Mouse (Mus musculus) erythroblast, embryonic 14.5 days (primary cell): ENCODE data around the gene Fntb.

Source experiments
- GATA1 ChIP-seq: IDR thresholded peaks from 2 replicates; pipeline ENCODE4 v1.6.1; 2012; ENCODE audit warnings: low read length, inconsistent platforms, mixed read lengths
- TAL1 ChIP-seq: IDR thresholded peaks from 3 replicates; pipeline ENCODE4 v1.6.1; 2012; ENCODE audit warnings: low read length, inconsistent platforms, mixed read lengths

DNA sequence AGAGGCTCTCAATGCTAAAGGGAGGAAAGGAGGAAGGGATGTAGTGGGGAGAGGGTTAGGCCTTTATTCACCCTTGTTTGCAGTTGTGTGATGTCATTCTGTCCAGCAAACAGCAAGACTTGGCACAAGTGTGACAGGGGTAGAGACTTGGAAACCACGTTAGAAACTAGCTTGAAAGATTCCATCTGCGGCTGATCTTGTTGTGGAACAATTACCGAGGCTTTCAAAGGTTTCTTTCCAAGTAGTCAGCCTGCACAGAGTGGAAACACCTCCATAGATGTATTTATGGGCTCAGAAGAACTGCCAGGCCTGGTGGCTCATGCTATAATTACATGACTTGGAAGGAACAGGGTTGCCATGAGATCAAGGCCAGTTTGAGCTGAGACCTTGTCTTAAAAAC is 43.4 kb upstream of the Fntb start:
- TF ChIP-seq TAL1 (no peak), GATA1 (no peak)
